Mouse (Mus musculus): ENCODE measurements around the gene Nudt9. TPM values are rescaled to one million over a fixed set of nuclear protein-coding genes. Genes with fewer than 3 reads are reported as not detected.

Nudt9 gene
- polyA plus RNA-seq, 1 experiment = 32.0 TPM

DNA sequence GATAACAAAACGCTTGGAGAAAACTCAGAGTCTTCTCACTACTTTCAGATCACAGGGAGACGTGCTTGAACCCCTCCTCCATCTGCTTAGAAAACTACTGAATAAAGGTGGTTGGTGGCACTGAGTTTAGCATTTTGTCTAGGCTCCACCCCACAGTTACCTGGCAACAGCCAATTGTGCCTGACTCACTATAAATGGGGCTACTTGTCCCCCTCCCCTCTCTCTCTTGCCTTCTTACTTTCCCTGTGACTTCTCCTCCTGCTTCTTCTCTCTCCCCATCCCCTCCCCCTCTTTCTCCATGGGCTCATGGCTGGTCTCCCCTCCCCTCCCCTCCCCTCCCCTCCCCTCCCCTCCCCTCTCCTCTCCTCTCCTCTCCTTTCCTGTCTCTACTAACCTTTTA, 58.0 kb downstream of the Nudt9 start:
- Histone ChIP-seq H3K4me1 (ENCODE audit: control insufficient read depth, insufficient read depth, low read length) (peaks cover 12% of the 10 kb centered on the region), H3K36me3 (ENCODE audit: control insufficient read depth, insufficient read depth, low read length, poor library complexity, severe bottlenecking) (no peaks in the 10 kb centered on the region), H3K27me3 (ENCODE audit: control insufficient read depth, insufficient read depth, low read length, poor library complexity, severe bottlenecking) (no peaks in the 10 kb centered on the region), H3K9me3 (replicated peaks; ENCODE audit: control insufficient read depth, insufficient read depth, low read length, poor library complexity, severe bottlenecking) (no peaks in the 10 kb centered on the region), H3K9ac (ENCODE audit: low read depth, poor library complexity, severe bottlenecking) (no peak overlapping the region), H3K27ac (ENCODE audit: insufficient read depth, low read length) (peak overlapping the region; percentile 87), H3K4me3 (ENCODE audit: low read depth, low read length) (no peak overlapping the region)
- TF ChIP-seq POLR2A (IDR thresholded peaks at IDR 0.05; ENCODE audit: insufficient read depth, low read length) (no peak), CTCF (IDR thresholded peaks at IDR 0.05; ENCODE audit: low read depth, low read length) (no peak), EP300 (IDR thresholded peaks at IDR 0.05; ENCODE audit: insufficient read depth, low read depth, low read length) (no peak)

DNA sequence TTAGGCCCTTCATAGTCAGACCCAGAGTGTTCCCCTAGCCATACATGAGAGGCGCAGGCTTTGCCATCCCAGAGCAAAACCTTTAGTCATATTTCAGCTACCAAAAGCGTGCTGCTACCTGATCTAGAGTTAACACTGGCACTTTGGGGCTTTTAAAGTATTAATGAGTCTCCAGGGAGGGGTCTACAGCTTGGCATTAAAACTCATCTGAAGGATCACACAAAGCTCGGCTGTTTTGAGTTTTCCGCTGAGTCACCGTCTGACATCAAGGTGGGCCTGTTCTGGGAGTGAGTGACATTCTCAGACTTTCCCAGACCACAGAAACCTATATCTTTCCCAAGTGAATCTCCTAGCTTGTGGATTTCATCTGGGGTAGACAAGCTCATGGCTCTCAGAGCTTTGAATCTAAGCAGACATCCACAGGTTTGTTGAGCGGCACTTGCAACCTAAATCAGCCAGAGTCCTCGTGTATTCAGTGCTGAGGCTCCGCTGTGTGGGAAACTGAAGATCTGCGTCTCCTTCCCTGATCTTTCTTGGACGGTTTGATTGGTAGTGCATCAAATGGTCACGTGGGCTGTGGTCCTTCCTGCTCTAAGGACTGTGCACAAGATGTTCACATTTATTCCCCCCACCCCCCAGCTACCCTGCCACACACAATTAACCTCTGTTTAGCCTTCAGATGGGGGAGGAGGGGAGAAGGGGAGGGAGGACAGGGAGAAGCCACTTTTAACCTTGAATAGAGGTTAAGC, 62.2 kb downstream of the Nudt9 start:
- Histone ChIP-seq H3K36me3 (ENCODE audit: control insufficient read depth, insufficient read depth, low read length, poor library complexity, severe bottlenecking) (no peaks in the 10 kb centered on the region), H3K27ac (ENCODE audit: insufficient read depth, low read length) (peak overlapping the region; percentile 71), H3K9ac (ENCODE audit: low read depth, poor library complexity, severe bottlenecking) (peak overlapping the region; percentile 13; the same call in 1 of the 2 replicates), H3K27me3 (ENCODE audit: control insufficient read depth, insufficient read depth, low read length, poor library complexity, severe bottlenecking) (no peaks in the 10 kb centered on the region), H3K9me3 (replicated peaks; ENCODE audit: control insufficient read depth, insufficient read depth, low read length, poor library complexity, severe bottlenecking) (no peaks in the 10 kb centered on the region), H3K4me3 (ENCODE audit: low read depth, low read length) (no peak overlapping the region), H3K4me1 (ENCODE audit: control insufficient read depth, insufficient read depth, low read length) (peaks cover 22% of the 10 kb centered on the region)
- 0 out of 2 replicates have a peak, but pooled peaks have one; percentile 57 for TF ChIP-seq EP300 (IDR thresholded peaks at IDR 0.05; ENCODE audit: insufficient read depth, low read depth, low read length)
- TF ChIP-seq POLR2A (IDR thresholded peaks at IDR 0.05; ENCODE audit: insufficient read depth, low read length) = no peak

DNA sequence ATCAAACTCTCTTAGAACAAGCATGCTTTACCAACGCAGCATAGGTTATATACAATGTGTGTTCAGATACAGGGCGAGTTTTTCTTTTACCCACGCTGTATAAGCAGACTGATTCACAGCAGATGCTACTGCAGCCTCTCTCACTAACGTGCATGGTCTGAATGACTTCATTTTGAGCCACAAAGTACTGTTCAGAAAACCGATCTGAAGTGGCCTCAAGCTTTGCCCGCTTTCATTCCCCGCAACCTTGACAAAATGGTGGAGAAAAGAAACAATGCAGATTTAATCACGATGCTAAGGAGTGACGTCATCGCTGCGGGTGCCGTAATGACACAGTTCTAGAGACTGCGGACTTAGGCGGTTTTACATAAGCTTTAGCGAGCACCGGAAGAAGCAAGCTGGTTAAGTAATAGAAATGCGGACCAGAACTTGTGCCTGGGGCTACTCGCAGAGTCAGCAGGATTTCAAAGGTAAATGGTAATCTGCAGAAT, 62.8 kb downstream of the Nudt9 start:
- peak overlapping the region; percentile 71 for H3K27ac ChIP-seq (ENCODE audit: insufficient read depth, low read length)
- H3K4me3 ChIP-seq (ENCODE audit: low read depth, low read length) = no peak overlapping the region
- peaks cover 22% of the 10 kb centered on the region for H3K4me1 ChIP-seq (ENCODE audit: control insufficient read depth, insufficient read depth, low read length)
- no peaks in the 10 kb centered on the region for H3K9me3 ChIP-seq (replicated peaks; ENCODE audit: control insufficient read depth, insufficient read depth, low read length, poor library complexity, severe bottlenecking)
- no peak overlapping the region for H3K9ac ChIP-seq (ENCODE audit: low read depth, poor library complexity, severe bottlenecking)
- H3K27me3 ChIP-seq (ENCODE audit: control insufficient read depth, insufficient read depth, low read length, poor library complexity, severe bottlenecking) = no peaks in the 10 kb centered on the region
- no peaks in the 10 kb centered on the region for H3K36me3 ChIP-seq (ENCODE audit: control insufficient read depth, insufficient read depth, low read length, poor library complexity, severe bottlenecking)
- TF ChIP-seq POLR2A (IDR thresholded peaks at IDR 0.05; ENCODE audit: insufficient read depth, low read length) (no peak), EP300 (IDR thresholded peaks at IDR 0.05; ENCODE audit: insufficient read depth, low read depth, low read length) (peak; percentile 65), CTCF (IDR thresholded peaks at IDR 0.05; ENCODE audit: low read depth, low read length) (no peak)

GRCm38 (mm10) chr5:104109516-104109915, 63.4 kb downstream of the Nudt9 start:
- Histone ChIP-seq H3K9ac (ENCODE audit: low read depth, poor library complexity, severe bottlenecking) (no peak overlapping the region), H3K4me1 (ENCODE audit: control insufficient read depth, insufficient read depth, low read length) (peaks cover 22% of the 10 kb centered on the region), H3K27ac (ENCODE audit: insufficient read depth, low read length) (peak overlapping the region; percentile 71), H3K9me3 (replicated peaks; ENCODE audit: control insufficient read depth, insufficient read depth, low read length, poor library complexity, severe bottlenecking) (no peaks in the 10 kb centered on the region), H3K27me3 (ENCODE audit: control insufficient read depth, insufficient read depth, low read length, poor library complexity, severe bottlenecking) (no peaks in the 10 kb centered on the region), H3K4me3 (ENCODE audit: low read depth, low read length) (no peak overlapping the region), H3K36me3 (ENCODE audit: control insufficient read depth, insufficient read depth, low read length, poor library complexity, severe bottlenecking) (no peaks in the 10 kb centered on the region)
- no peak for TF ChIP-seq POLR2A (IDR thresholded peaks at IDR 0.05; ENCODE audit: insufficient read depth, low read length)
- TF ChIP-seq EP300 (IDR thresholded peaks at IDR 0.05; ENCODE audit: insufficient read depth, low read depth, low read length) = peak; percentile 60; the same call in 1 of the 2 replicates

- Histone ChIP-seq H3K9ac (ENCODE audit: low read depth, poor library complexity, severe bottlenecking) (no peak overlapping the region; the same call in 1 of the 2 replicates), H3K36me3 (ENCODE audit: control insufficient read depth, insufficient read depth, low read length, poor library complexity, severe bottlenecking) (no peaks in the 10 kb centered on the region), H3K4me1 (ENCODE audit: control insufficient read depth, insufficient read depth, low read length) (peaks cover 22% of the 10 kb centered on the region), H3K27me3 (ENCODE audit: control insufficient read depth, insufficient read depth, low read length, poor library complexity, severe bottlenecking) (no peaks in the 10 kb centered on the region), H3K27ac (ENCODE audit: insufficient read depth, low read length) (peak overlapping the region; percentile 87), H3K4me3 (ENCODE audit: low read depth, low read length) (no peak overlapping the region), H3K9me3 (replicated peaks; ENCODE audit: control insufficient read depth, insufficient read depth, low read length, poor library complexity, severe bottlenecking) (no peaks in the 10 kb centered on the region)
- TF ChIP-seq EP300 (IDR thresholded peaks at IDR 0.05; ENCODE audit: insufficient read depth, low read depth, low read length) (no peak), CTCF (IDR thresholded peaks at IDR 0.05; ENCODE audit: low read depth, low read length) (no peak), POLR2A (IDR thresholded peaks at IDR 0.05; ENCODE audit: insufficient read depth, low read length) (no peak)
Measured at GRCm38 (mm10) chr5:104110171-104110920, 64.2 kb downstream of the Nudt9 start.

DNA sequence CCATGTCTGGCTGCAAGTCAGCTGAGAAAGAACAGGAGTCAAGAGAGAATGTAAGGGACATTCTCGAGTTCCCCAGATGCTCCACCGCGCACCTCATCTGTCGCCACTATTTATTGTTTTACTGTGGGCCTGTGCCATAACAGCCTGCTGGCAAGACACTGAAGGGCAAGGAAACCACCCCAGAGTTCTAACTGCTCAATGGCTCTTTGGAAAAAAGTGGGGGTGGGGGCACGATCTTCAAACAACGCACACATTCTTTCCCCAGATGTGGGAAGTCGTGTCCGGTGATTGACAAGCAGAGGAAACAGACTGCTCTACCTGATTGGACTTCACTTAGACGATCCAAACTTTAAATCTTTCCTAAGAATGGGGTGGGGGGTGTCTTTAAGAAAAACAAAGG, 65.9 kb downstream of the Nudt9 start:
- TF ChIP-seq EP300 (IDR thresholded peaks at IDR 0.05; ENCODE audit: insufficient read depth, low read depth, low read length) = no peak
- no peak for TF ChIP-seq POLR2A (IDR thresholded peaks at IDR 0.05; ENCODE audit: insufficient read depth, low read length)
- TF ChIP-seq CTCF (IDR thresholded peaks at IDR 0.05; ENCODE audit: low read depth, low read length) = no peak
- Histone ChIP-seq H3K9me3 (replicated peaks; ENCODE audit: control insufficient read depth, insufficient read depth, low read length, poor library complexity, severe bottlenecking) (no peaks in the 10 kb centered on the region), H3K4me3 (ENCODE audit: low read depth, low read length) (no peak overlapping the region), H3K27me3 (ENCODE audit: control insufficient read depth, insufficient read depth, low read length, poor library complexity, severe bottlenecking) (no peaks in the 10 kb centered on the region), H3K27ac (ENCODE audit: insufficient read depth, low read length) (no peak overlapping the region), H3K36me3 (ENCODE audit: control insufficient read depth, insufficient read depth, low read length, poor library complexity, severe bottlenecking) (no peaks in the 10 kb centered on the region), H3K4me1 (ENCODE audit: control insufficient read depth, insufficient read depth, low read length) (peaks cover 20% of the 10 kb centered on the region), H3K9ac (ENCODE audit: low read depth, poor library complexity, severe bottlenecking) (no peak overlapping the region)
